Mouse (Mus musculus): ENCODE data around the gene Bmyc. TPM values are rescaled to one million over a fixed set of nuclear protein-coding genes. Genes with fewer than 3 reads are reported as not detected.
"Not testable (repeated sequence)": the region's sequence is repeated elsewhere in the genome, so short reads cannot be mapped to it uniquely, and the experiment has no call there.

Bmyc gene
- polyA plus RNA-seq, 1 experiment from 2014 or later: 93.2 TPM

DNA sequence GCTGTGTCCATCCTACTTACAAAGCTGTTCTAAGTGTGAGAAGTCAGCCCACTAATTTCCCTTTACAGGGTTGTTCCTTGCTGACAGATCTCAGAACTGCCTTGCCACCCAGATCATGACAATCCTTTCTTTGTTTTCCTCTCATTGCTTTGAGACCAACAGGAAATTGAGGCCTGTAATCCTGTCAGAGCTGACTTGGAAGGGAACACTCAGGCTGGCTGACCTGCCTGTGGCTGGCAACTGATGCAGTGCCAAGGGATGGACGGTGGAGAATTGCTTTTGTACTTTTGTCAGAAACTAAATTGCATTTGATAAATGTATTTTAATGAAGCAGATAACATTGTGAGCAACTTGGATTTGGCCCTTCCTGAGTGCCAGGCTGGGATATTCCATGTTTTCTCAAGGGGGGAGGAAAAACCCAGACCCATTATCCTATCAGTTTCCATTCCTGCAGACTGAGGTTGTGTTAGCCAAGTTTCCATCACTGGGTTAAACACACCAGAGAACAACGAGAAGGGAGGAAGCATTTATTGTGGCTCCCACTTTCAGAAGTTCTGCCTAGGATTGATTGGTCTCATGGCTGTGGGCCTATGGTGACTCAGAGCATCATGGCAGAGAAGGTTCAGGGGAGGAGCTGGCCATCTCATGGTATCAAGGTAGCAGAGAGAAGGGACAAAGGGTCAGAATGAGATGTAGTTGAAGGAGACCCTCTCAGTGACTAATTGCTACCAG, 26.8 kb downstream of the Bmyc start:
- no peak overlapping the region for H3K9ac ChIP-seq
- no peaks in the 10 kb centered on the region for H3K36me3 ChIP-seq
- H3K9me3 ChIP-seq (replicated peaks): no peaks in the 10 kb centered on the region
- H3K4me1 ChIP-seq: no peaks in the 10 kb centered on the region
- ATAC-seq (ENCODE audit: insufficient number of reproducible peaks, low FRiP score, low TSS enrichment, low read depth): no peak
- H3K4me2 ChIP-seq (replicated peaks): no peak overlapping the region
- no peak overlapping the region for H3K27ac ChIP-seq (replicated peaks)
- no peak overlapping the region for H3K4me3 ChIP-seq (replicated peaks)
- H3K27me3 ChIP-seq: no peaks in the 10 kb centered on the region
- WGBS: 37% methylated on average over 2 of the region's 2 CpGs

DNA sequence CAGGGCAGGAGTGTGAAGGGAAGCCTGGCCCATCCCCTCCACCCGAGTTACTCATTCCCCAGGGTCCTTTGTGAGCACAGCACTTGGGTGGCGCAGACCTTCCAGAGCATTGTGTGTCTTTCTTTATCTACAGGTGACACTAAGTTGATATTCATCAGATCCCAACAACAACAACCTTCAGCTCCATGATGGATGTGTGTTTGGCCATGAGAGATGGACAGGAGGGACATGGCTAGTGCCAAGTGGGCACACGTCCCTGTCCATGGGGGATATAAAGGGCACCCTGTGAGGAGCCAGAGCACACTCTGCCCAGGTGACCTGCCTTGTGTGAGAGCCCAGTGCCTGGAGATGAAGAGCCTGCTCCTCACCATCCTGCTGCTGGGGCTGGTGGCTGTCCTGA, 30.2 kb downstream of the Bmyc start, which contains the start of gene Obp2b:
TSS of gene Obp2b (plus strand) at position 301 of the 400 bp plus-strand sequence.
- H3K4me3 ChIP-seq (replicated peaks); H3K9ac ChIP-seq; H3K9me3 ChIP-seq (replicated peaks); H3K4me1 ChIP-seq; ATAC-seq (ENCODE audit: insufficient number of reproducible peaks, low FRiP score, low TSS enrichment, low read depth); H3K36me3 ChIP-seq; H3K27me3 ChIP-seq; H3K4me2 ChIP-seq (replicated peaks); H3K27ac ChIP-seq (replicated peaks): not testable (repeated sequence)
- 86% methylated on average over 3 of the region's 3 CpGs for WGBS

DNA sequence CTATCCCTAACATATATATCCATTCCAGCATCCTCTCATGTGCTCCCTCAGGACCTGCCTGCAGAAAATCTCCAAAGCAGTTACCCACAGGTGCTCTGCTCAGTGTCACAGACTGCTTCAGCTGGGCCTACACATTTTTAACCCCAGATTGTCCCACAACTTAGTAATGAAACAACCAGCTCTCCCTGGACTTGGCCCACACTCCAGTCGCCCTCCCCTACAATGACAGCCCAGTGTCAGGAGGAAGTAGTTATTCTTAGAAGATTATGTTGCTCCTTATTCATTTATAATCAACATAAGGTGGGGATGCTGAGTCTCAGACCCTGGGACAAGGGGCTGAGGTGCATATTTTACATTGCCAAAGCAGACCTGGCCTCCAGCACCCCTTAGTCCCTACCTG, 35.1 kb downstream of the Bmyc start:
- Histone ChIP-seq H3K4me1 (no peaks in the 10 kb centered on the region), H3K9me3 (replicated peaks) (no peaks in the 10 kb centered on the region), H3K36me3 (no peaks in the 10 kb centered on the region), H3K27ac (replicated peaks) (no peak overlapping the region), H3K27me3 (no peaks in the 10 kb centered on the region), H3K4me3 (replicated peaks) (no peak overlapping the region), H3K9ac (no peak overlapping the region), H3K4me2 (replicated peaks) (no peak overlapping the region)
- no peak for ATAC-seq (ENCODE audit: insufficient number of reproducible peaks, low FRiP score, low TSS enrichment, low read depth)
- WGBS: 52% methylated on average over 1 of the region's 1 CpGs

DNA sequence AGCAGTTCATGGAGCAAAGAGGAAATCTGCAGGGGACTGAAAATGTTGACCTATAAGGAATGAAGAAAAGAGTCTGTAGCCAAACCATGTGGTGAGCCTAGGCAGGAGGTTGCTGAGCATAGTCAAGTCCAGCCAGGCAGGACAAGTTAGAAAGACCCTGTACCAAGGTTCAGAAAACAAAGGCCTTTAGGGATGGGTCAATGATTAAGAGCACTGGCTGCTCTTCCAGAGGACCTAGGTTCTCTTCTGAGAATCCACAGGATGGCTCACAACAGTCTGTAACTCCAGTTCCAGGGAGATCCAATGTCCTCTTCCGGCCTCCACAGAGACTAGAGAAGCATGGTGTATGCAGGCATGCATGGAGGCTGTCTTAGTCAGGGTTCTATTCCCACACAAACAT, 47.7 kb downstream of the Bmyc start:
- Histone ChIP-seq H3K4me1 (no peaks in the 10 kb centered on the region), H3K27me3 (no peaks in the 10 kb centered on the region), H3K27ac (replicated peaks) (no peak overlapping the region), H3K36me3 (no peaks in the 10 kb centered on the region), H3K4me3 (replicated peaks) (no peak overlapping the region), H3K9ac (no peak overlapping the region), H3K9me3 (replicated peaks) (no peaks in the 10 kb centered on the region), H3K4me2 (replicated peaks) (no peak overlapping the region)
- WGBS: 96% methylated on average over 1 of the region's 1 CpGs
- no peak for ATAC-seq (ENCODE audit: insufficient number of reproducible peaks, low FRiP score, low TSS enrichment, low read depth)

Other genes with a start within 250 kb of the Bmyc start
- 72.8 and 75.5 TPM in 2 replicates for gene Clic3, start 249.9 kb upstream of the Bmyc start, polyA plus RNA-seq (2015; fragmentation: Nextera tagmentation; extraction: Ambion mirVana)
- 48.7 and 49.1 TPM in 2 replicates for gene Paxx, start 245.6 kb upstream of the Bmyc start, polyA plus RNA-seq (2015; fragmentation: Nextera tagmentation; extraction: Ambion mirVana)
- gene Ptgds, start 236.7 kb upstream of the Bmyc start, polyA plus RNA-seq (2015; fragmentation: Nextera tagmentation; extraction: Ambion mirVana): 18.7 and 20.8 TPM in 2 replicates
- gene Lcn12, start 212.8 kb upstream of the Bmyc start, polyA plus RNA-seq (2015; fragmentation: Nextera tagmentation; extraction: Ambion mirVana): not detected in 2 replicates
- 81.2 and 96.3 TPM in 2 replicates for gene Fbxw5, start 206.0 kb upstream of the Bmyc start, polyA plus RNA-seq (2015; fragmentation: Nextera tagmentation; extraction: Ambion mirVana)
- gene C8g, start 205.0 kb upstream of the Bmyc start, polyA plus RNA-seq (2015; fragmentation: Nextera tagmentation; extraction: Ambion mirVana): 5.6 and 7.2 TPM in 2 replicates
- 34.8 and 36.2 TPM in 2 replicates for gene Traf2, start 159.8 kb upstream of the Bmyc start, polyA plus RNA-seq (2015; fragmentation: Nextera tagmentation; extraction: Ambion mirVana)
- gene Edf1, start 148.9 kb upstream of the Bmyc start, polyA plus RNA-seq (2015; fragmentation: Nextera tagmentation; extraction: Ambion mirVana): 355 and 373 TPM in 2 replicates
- 3.3 and 4.9 TPM in 2 replicates for gene Mamdc4, start 131.9 kb upstream of the Bmyc start, polyA plus RNA-seq (2015; fragmentation: Nextera tagmentation; extraction: Ambion mirVana)
- 147 and 157 TPM in 2 replicates for gene Phpt1, start 131.5 kb upstream of the Bmyc start, polyA plus RNA-seq (2015; fragmentation: Nextera tagmentation; extraction: Ambion mirVana)
- gene Ajm1, start 125.0 kb upstream of the Bmyc start, polyA plus RNA-seq (2015; fragmentation: Nextera tagmentation; extraction: Ambion mirVana): 0.60 and 0.63 TPM in 2 replicates
- 82.1 and 83.3 TPM in 2 replicates for gene Rabl6, start 98.2 kb upstream of the Bmyc start, polyA plus RNA-seq (2015; fragmentation: Nextera tagmentation; extraction: Ambion mirVana)
- gene Ccdc183, start 89.1 kb upstream of the Bmyc start, polyA plus RNA-seq (2015; fragmentation: Nextera tagmentation; extraction: Ambion mirVana): 0.29 and 0.42 TPM in 2 replicates
- gene Tmem141, start 84.7 kb upstream of the Bmyc start, polyA plus RNA-seq (2015; fragmentation: Nextera tagmentation; extraction: Ambion mirVana): 28.6 and 30.5 TPM in 2 replicates
- 2.8 and 3.5 TPM in 2 replicates for gene Fcna, start 78.7 kb upstream of the Bmyc start, polyA plus RNA-seq (2015; fragmentation: Nextera tagmentation; extraction: Ambion mirVana)
- not detected in 2 replicates for gene Lcn8, start 53.6 kb upstream of the Bmyc start, polyA plus RNA-seq (2015; fragmentation: Nextera tagmentation; extraction: Ambion mirVana)
- not detected in 2 replicates for gene Lcn5, start 48.8 kb upstream of the Bmyc start, polyA plus RNA-seq (2015; fragmentation: Nextera tagmentation; extraction: Ambion mirVana)
- gene Lcn6, start 30.0 kb upstream of the Bmyc start, polyA plus RNA-seq (2015; fragmentation: Nextera tagmentation; extraction: Ambion mirVana): not detected in 2 replicates
- gene Lcn10, start 24.0 kb upstream of the Bmyc start, polyA plus RNA-seq (2015; fragmentation: Nextera tagmentation; extraction: Ambion mirVana): not detected in 2 replicates
- not detected in 2 replicates for gene Obp2a, start 6.7 kb upstream of the Bmyc start, polyA plus RNA-seq (2015; fragmentation: Nextera tagmentation; extraction: Ambion mirVana)
- not detected in 2 replicates for gene Obp2b, start 30.3 kb downstream of the Bmyc start, polyA plus RNA-seq (2015; fragmentation: Nextera tagmentation; extraction: Ambion mirVana)
- gene Lcn3, start 58.8 kb downstream of the Bmyc start, polyA plus RNA-seq (2015; fragmentation: Nextera tagmentation; extraction: Ambion mirVana): not detected in 2 replicates
- gene Lcn11, start 70.3 kb downstream of the Bmyc start, polyA plus RNA-seq (2015; fragmentation: Nextera tagmentation; extraction: Ambion mirVana): not detected in 2 replicates
- gene Gm13539, start 75.5 kb downstream of the Bmyc start, polyA plus RNA-seq (2015; fragmentation: Nextera tagmentation; extraction: Ambion mirVana): not detected in 2 replicates
- gene Glt6d1, start 109.1 kb downstream of the Bmyc start, polyA plus RNA-seq (2015; fragmentation: Nextera tagmentation; extraction: Ambion mirVana): not detected in 2 replicates
- not detected in 2 replicates for gene Lcn9, start 116.4 kb downstream of the Bmyc start, polyA plus RNA-seq (2015; fragmentation: Nextera tagmentation; extraction: Ambion mirVana)
- gene Sohlh1, start 140.5 kb downstream of the Bmyc start, polyA plus RNA-seq (2015; fragmentation: Nextera tagmentation; extraction: Ambion mirVana): not detected in 2 replicates
- gene Kcnt1, start 157.0 kb downstream of the Bmyc start, polyA plus RNA-seq (2015; fragmentation: Nextera tagmentation; extraction: Ambion mirVana): 0.32 and 0.42 TPM in 2 replicates